Mouse (Mus musculus): Measurements from ENCODE around the gene Slc16a6.

DNA sequence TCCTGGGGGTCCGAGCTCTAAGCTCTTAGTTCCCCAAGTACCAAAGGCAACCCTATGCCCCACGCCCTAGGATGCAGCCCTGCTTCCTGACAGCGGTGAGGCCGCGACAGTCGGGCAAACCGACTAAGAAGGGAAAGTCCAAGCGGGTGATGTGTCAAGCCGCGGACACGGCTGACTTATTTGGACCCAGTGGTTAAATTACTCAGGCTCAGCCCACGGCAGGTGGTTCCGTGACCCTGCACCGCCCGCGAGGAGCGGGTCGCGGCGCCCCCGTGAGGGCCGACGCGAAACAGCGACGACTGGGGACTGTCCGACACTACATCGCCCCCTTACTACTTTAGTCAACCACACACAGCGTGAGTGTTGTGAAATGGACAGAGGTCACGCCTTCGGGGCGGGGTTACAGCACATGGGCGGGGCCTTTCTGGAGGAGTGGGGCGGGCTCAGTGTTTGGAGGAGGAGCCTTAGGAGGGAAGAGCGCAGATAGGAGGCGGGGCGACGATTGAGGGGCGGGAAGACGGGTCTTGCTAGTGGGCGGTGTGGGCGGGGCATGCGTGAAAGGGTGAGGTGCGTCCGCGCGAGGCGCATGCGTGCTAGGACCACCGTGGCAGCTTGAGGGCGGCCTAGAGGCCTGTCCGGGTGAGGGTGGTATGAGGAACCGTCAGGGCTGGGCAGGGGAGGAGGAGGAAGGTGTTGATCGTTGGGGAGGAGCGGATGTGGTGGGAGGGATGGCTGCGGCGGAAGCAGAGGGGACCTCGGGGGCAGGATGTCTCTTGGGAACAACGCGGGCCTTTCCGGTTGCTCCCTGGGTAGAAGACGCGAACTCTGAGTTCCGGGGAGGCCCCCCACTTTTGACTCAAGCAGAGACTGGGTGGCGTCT lies 47.8 kb downstream of the Slc16a6 start, which contains the start of gene Amz2:
- TF ChIP-seq POLR2A (IDR thresholded peaks at IDR 0.05; ENCODE audit: borderline replicate concordance, extremely low read depth, low read depth, low read length) (peak; percentile 94; the same call in 1 of the 2 replicates), CTCF (IDR thresholded peaks at IDR 0.05; ENCODE audit: insufficient read depth, low read length) (peak; percentile 67)
